ENCODE assay signal across 26 mouse cellular contexts in the genomic region with DNA sequence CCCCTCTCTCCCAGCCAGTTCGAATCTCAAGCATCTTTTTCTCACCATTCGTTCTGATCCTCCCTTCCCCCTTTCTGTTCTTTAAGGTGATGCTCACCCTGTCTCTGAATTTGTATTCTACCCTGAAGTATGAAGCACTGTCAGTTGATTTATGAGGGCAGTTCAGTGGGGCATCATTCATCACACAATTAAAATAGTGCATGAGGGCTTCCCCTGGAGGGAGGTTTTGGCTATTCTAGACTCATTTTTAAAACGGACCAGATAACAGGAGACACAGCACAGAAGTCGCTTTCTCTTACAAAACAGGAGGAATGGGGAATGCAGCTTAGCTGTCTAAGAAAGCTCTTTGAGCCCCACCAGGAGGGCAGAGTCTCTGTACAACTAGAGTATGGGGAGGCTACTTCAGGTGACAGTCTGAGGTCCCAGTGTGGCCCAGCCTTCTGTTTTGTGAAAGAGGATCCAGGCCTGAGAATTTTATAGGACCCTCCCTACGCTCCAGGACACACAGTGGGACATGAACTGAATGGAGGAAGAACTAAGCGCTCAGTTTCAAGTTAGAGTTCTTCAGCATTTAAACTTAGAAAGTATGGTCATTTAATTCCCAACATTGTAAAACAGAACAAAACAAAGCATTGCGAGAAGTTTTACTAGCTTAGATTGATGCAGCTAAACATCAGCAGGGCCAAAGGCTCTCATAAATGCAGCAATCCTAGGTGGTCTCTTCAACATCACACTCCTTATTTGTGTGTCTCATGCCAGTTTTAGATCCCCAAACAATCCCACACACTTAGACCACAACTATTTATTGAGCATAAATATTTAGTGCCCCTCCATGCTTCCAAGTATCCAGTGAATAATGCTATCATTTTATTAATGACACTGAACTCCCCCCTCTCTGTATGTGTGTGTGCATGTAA.
DNase-seq lines count a peak whose midpoint lies in the region; ATAC-seq and TF ChIP-seq lines count a peak whose summit lies in the region.
"Had no signal": no experiment of that assay in that cellular context is flagged by ENCODE, and none has a peak within 500 bp of the region (broad histone marks: within the 10 kb centered on the region; RNA-seq: fewer than 3 reads in every experiment).

No protein-coding gene starts in this region.

- peak; percentile 69 for ATAC-seq in kidney, embryonic 14.5 days (ENCODE audit: low FRiP score, low TSS enrichment)
- ATAC-seq in cerebellum, adult (ENCODE audit: insufficient number of reproducible peaks, low FRiP score, low TSS enrichment), result no peak
- ATAC-seq: activated CD4-positive, CD25-positive, alpha-beta regulatory T cell, adult 4 months; forebrain, postnatal 0 days; intestine, postnatal 0 days; midbrain, embryonic 15.5 days had no signal

- TF ChIP-seq POLR2A in lung, adult 2 months (IDR thresholded peaks at IDR 0.05; ENCODE audit: borderline replicate concordance, extremely low read depth, low read depth, low read length), result no peak

- no peaks in the 10 kb centered on the region for H3K9me3 ChIP-seq in kidney, embryonic 14.5 days (ENCODE audit: control insufficient read depth, low read length)
- H3K9me3 ChIP-seq: embryonic facial prominence, embryonic 12.5 days; heart, embryonic 13.5 days; midbrain, embryonic 10.5 days; midbrain, embryonic 15.5 days; neural tube, embryonic 15.5 days; stomach, embryonic 15.5 days had no signal

- no peak for TF ChIP-seq CTCF in lung, adult 2 months (IDR thresholded peaks at IDR 0.05; ENCODE audit: insufficient read depth, low read length)

- no peak overlapping the region for H3K4me3 ChIP-seq in kidney, embryonic 14.5 days (ENCODE audit: low read length)
- H3K4me3 ChIP-seq in lung, adult 2 months (replicated peaks; ENCODE audit: extremely low read depth, low read depth, low read length), result no peak overlapping the region
- H3K4me3 ChIP-seq: embryonic facial prominence, embryonic 12.5 days; heart, embryonic 13.5 days; midbrain, embryonic 10.5 days; midbrain, embryonic 15.5 days; neural tube, embryonic 15.5 days; stomach, embryonic 15.5 days had no signal

- peaks cover 16% of the 10 kb centered on the region for H3K4me1 ChIP-seq in kidney, embryonic 14.5 days (ENCODE audit: control insufficient read depth, insufficient read depth, low read length)
- H3K4me1 ChIP-seq in lung, adult 2 months (ENCODE audit: control insufficient read depth, insufficient read depth, low read length), result no peaks in the 10 kb centered on the region
- H3K4me1 ChIP-seq: embryonic facial prominence, embryonic 12.5 days; heart, embryonic 13.5 days; midbrain, embryonic 10.5 days; midbrain, embryonic 15.5 days; neural tube, embryonic 15.5 days; stomach, embryonic 15.5 days had no signal

- WGBS in kidney, embryonic 14.5 days, result 27% methylated on average over 7 of the region's 7 CpGs
- WGBS in lung, adult 2 months, result 79% methylated on average over 7 of the region's 7 CpGs

- peak overlapping the region; percentile 63 for H3K27ac ChIP-seq in kidney, embryonic 14.5 days (ENCODE audit: low read depth, low read length)
- H3K27ac ChIP-seq: embryonic facial prominence, embryonic 12.5 days; heart, embryonic 13.5 days; liver, embryonic 14.5 days; midbrain, embryonic 10.5 days; midbrain, embryonic 15.5 days; neural tube, embryonic 15.5 days; stomach, embryonic 15.5 days had no signal

- H3K27me3 ChIP-seq in kidney, embryonic 14.5 days (ENCODE audit: control insufficient read depth, insufficient read depth, low read length), result no peaks in the 10 kb centered on the region
- H3K27me3 ChIP-seq: embryonic facial prominence, embryonic 12.5 days; heart, embryonic 13.5 days; midbrain, embryonic 15.5 days; neural tube, embryonic 15.5 days; stomach, embryonic 15.5 days had no signal

- no peaks in the 10 kb centered on the region for H3K36me3 ChIP-seq in kidney, embryonic 14.5 days (ENCODE audit: control insufficient read depth, insufficient read depth, low read length)
- H3K36me3 ChIP-seq: embryonic facial prominence, embryonic 12.5 days; heart, embryonic 13.5 days; midbrain, embryonic 10.5 days; midbrain, embryonic 15.5 days; neural tube, embryonic 15.5 days; stomach, embryonic 15.5 days had no signal

- H3K4me2 ChIP-seq in kidney, embryonic 14.5 days (replicated peaks; ENCODE audit: low read depth, low read length), result no peak overlapping the region
- H3K4me2 ChIP-seq: embryonic facial prominence, embryonic 12.5 days; heart, embryonic 13.5 days; lung, embryonic 14.5 days; midbrain, embryonic 15.5 days; neural tube, embryonic 15.5 days; stomach, embryonic 15.5 days had no signal

- H3K9ac ChIP-seq in kidney, embryonic 14.5 days (ENCODE audit: low read depth, low read length), result no peak overlapping the region
- H3K9ac ChIP-seq: embryonic facial prominence, embryonic 12.5 days; forebrain, postnatal 0 days; heart, embryonic 13.5 days; liver, embryonic 14.5 days; lung, embryonic 14.5 days; midbrain, embryonic 15.5 days; neural tube, embryonic 15.5 days; stomach, embryonic 15.5 days had no signal

- peak; percentile 14 for DNase-seq in kidney, adult 9 months
- DNase-seq in kidney, adult 11 months, result no peak
- peak; percentile 30 for DNase-seq in kidney, postnatal 14 days
- no peak for DNase-seq in lung, adult 2 months
- DNase-seq in heart, postnatal 25 days (ENCODE audit: low spot score), result no peak
- DNase-seq: B cell, adult 2 months; cerebellum, adult 11 months; cerebellum, adult 9-10 months; forebrain, postnatal 0 days; layer of hippocampus, adult 9-11 months; liver; lung, embryonic 14.5 days; lung, postnatal 14 days; retina, postnatal 1 day; right cerebral cortex, postnatal 14 days had no signal

- intact Hi-C loops in heart, postnatal 25 days (cut with DNase I), result loop anchor here (10.0 kb wide), 1 partner anchor 53 kb away; no protein-coding TSS in a partner anchor

Comparison
In these comparisons a context has a peak if more than half of its experiments do, and no peak if none do; other contexts are left out.
1. DNase-seq: peak in kidney, adult 9 months (single experiment) and kidney, postnatal 14 days (single experiment); none in kidney, adult 11 months (single experiment), lung, adult 2 months (single experiment) and heart, postnatal 25 days (single experiment).